Mouse (Mus musculus) CH12.LX (cell line): ENCODE measurements at regions not wholly inside any gene's neighbourhood (a gene's known extent, or its start where the extent isn't known, plus 50 kb on each side); places are given as distances from the start of the nearest gene placed in this dataset.

Experiments
- DNase-seq: peaks from one replicate; pipeline ENCODE4 v3.0.0-alpha.2; 2013; ENCODE audit errors: extremely low read depth
- H3K27ac ChIP-seq: 2 replicates; pipeline ENCODE4 v1.5.1; 2012; ENCODE audit warnings: low read depth, mild to moderate bottlenecking, control low read depth, moderate library complexity; ENCODE audit not compliant: insufficient read depth
- H3K27me3 ChIP-seq: replicated peaks from 2 replicates; pipeline ENCODE3; 2012; ENCODE audit warnings: inconsistent platforms
- H3K36me3 ChIP-seq, 2 experiments: replicated peaks in 1 of 2; 2 replicates each; pipeline versions ENCODE3 to v1.6.1; 2012; ENCODE audit warnings: inconsistent platforms in 1 of 2, low read length in 1 of 2, mild to moderate bottlenecking in 1 of 2, mixed read lengths in 1 of 2, moderate library complexity in 1 of 2; ENCODE audit not compliant: control insufficient read depth in 1 of 2, insufficient read depth in 1 of 2
- H3K4me1 ChIP-seq, 2 experiments: 2 replicates each; pipeline ENCODE4 v1.6.1; 2012; ENCODE audit warnings: inconsistent platforms in 1 of 2, moderate library complexity in 1 of 2; ENCODE audit not compliant: insufficient read depth in 2 of 2, control insufficient read depth in 1 of 2
- H3K4me2 ChIP-seq: 2 replicates; pipeline ENCODE4 v1.6.1; 2012; ENCODE audit warnings: low read depth, mild to moderate bottlenecking, control low read depth; ENCODE audit not compliant: poor library complexity, insufficient read depth, severe bottlenecking
- H3K4me3 ChIP-seq, 3 experiments: fragments of 150-350 bp in 1 of 3; sonication (generic) in 1 of 3; replicated peaks in 1 of 3; 2 replicates each; pipeline versions ENCODE3 to v1.5.1; 2011 to 2012; ENCODE audit warnings: low read depth in 2 of 3, low read length in 2 of 3, mild to moderate bottlenecking in 2 of 3, moderate library complexity in 2 of 3, control low read depth in 1 of 3, improper control_type of control experiment in 1 of 3, inconsistent platforms in 1 of 3, mixed read lengths in 1 of 3; ENCODE audit not compliant: poor library complexity in 1 of 3
- H3K79me2 ChIP-seq: replicated peaks from 2 replicates; pipeline ENCODE4 v1.6.1; 2012; ENCODE audit warnings: mild to moderate bottlenecking, moderate library complexity; ENCODE audit not compliant: control insufficient read depth, poor library complexity, insufficient read depth, severe bottlenecking; ENCODE audit errors: extremely low read depth
- H3K9ac ChIP-seq: 2 replicates; pipeline ENCODE4 v1.6.1; 2012; ENCODE audit warnings: low read depth, mild to moderate bottlenecking, control low read depth, moderate library complexity; ENCODE audit not compliant: insufficient read depth
- H3K9me3 ChIP-seq: replicated peaks from 2 replicates; pipeline ENCODE3; 2012; ENCODE audit warnings: low read length, inconsistent platforms, mixed read lengths
- BHLHE40 ChIP-seq: IDR thresholded peaks from 2 replicates; pipeline ENCODE4 v1.6.1; 2011; ENCODE audit warnings: mild to moderate bottlenecking, low read depth, low read length, improper control_type of control experiment
- CHD1 ChIP-seq: IDR thresholded peaks from 2 replicates; pipeline ENCODE4 v1.6.1; 2012; ENCODE audit warnings: low read depth, low read length, improper control_type of control experiment, inconsistent platforms
- CHD2 ChIP-seq: IDR thresholded peaks from 2 replicates; pipeline ENCODE4 v1.6.1; 2011; ENCODE audit warnings: low read length, improper control_type of control experiment
- CTCF ChIP-seq, 2 experiments: IDR thresholded peaks in 1 of 2; conservative IDR thresholded peaks in 1 of 2; 2 replicates each; pipeline ENCODE4 v1.5.1; 2011 to 2012; ENCODE audit warnings: low read depth in 2 of 2, low read length in 2 of 2, improper control_type of control experiment in 1 of 2, inconsistent platforms in 1 of 2, mild to moderate bottlenecking in 1 of 2, moderate library complexity in 1 of 2
- E2F4 ChIP-seq: IDR thresholded peaks from 2 replicates; pipeline ENCODE4 v1.6.1; 2011; ENCODE audit warnings: low read depth, low read length, improper control_type of control experiment; ENCODE audit not compliant: insufficient replicate concordance
- ELF1 ChIP-seq: IDR thresholded peaks from 2 replicates; pipeline ENCODE4 v1.6.1; 2014; ENCODE audit warnings: low read depth, mild to moderate bottlenecking, inconsistent platforms, low read length, improper control_type of control experiment
- EP300 ChIP-seq: IDR thresholded peaks from 2 replicates; pipeline ENCODE4 v1.6.1; 2011; ENCODE audit warnings: low read length, improper control_type of control experiment
- ETS1 ChIP-seq: conservative IDR thresholded peaks from 2 replicates; pipeline ENCODE4 v1.6.1; 2012; ENCODE audit warnings: low read depth, mild to moderate bottlenecking, inconsistent platforms, low read length, improper control_type of control experiment, moderate library complexity
- HCFC1 ChIP-seq: IDR thresholded peaks from 2 replicates; pipeline ENCODE4 v1.6.1; 2012; ENCODE audit warnings: low read depth, mild to moderate bottlenecking, inconsistent platforms, low read length, improper control_type of control experiment
- IRF4 ChIP-seq: IDR thresholded peaks from 2 replicates; pipeline ENCODE4 v1.6.1; 2014; ENCODE audit warnings: low read depth, mild to moderate bottlenecking, inconsistent platforms, low read length, improper control_type of control experiment
- KAT2A ChIP-seq: IDR thresholded peaks from 2 replicates; pipeline ENCODE4 v1.6.1; 2012; ENCODE audit warnings: low read length, improper control_type of control experiment, inconsistent platforms; ENCODE audit not compliant: insufficient replicate concordance
- MAFK ChIP-seq: IDR thresholded peaks from 2 replicates; pipeline ENCODE4 v1.6.1; 2011; ENCODE audit warnings: low read length, improper control_type of control experiment; ENCODE audit not compliant: insufficient replicate concordance
- MAX ChIP-seq: IDR thresholded peaks from 2 replicates; pipeline ENCODE4 v1.6.1; 2011; ENCODE audit warnings: low read length, improper control_type of control experiment
- MAZ ChIP-seq: IDR thresholded peaks from 2 replicates; pipeline ENCODE4 v1.6.1; 2012; ENCODE audit warnings: low read depth, mild to moderate bottlenecking, inconsistent platforms, low read length, improper control_type of control experiment, moderate library complexity
- MEF2A ChIP-seq: IDR thresholded peaks from 2 replicates; pipeline ENCODE4 v1.6.1; 2014; ENCODE audit warnings: low read depth, mild to moderate bottlenecking, inconsistent platforms, low read length, improper control_type of control experiment, borderline replicate concordance
- MXI1 ChIP-seq: IDR thresholded peaks from 2 replicates; pipeline ENCODE4 v1.6.1; 2011; ENCODE audit warnings: mild to moderate bottlenecking, low read depth, low read length, improper control_type of control experiment
- MYC ChIP-seq: IDR thresholded peaks from 2 replicates; pipeline ENCODE4 v1.6.1; 2011; ENCODE audit warnings: low read depth, mild to moderate bottlenecking, improper control_type of control experiment, low read length
- NELFE ChIP-seq: IDR thresholded peaks from 2 replicates; pipeline ENCODE4 v1.6.1; 2011; ENCODE audit warnings: low read depth, low read length, improper control_type of control experiment
- NRF1 ChIP-seq: IDR thresholded peaks from 2 replicates; pipeline ENCODE4 v1.6.1; 2014; ENCODE audit warnings: low read depth, mild to moderate bottlenecking, inconsistent platforms, low read length, improper control_type of control experiment, moderate library complexity
- PAX5 ChIP-seq: IDR thresholded peaks from 2 replicates; pipeline ENCODE4 v1.6.1; 2012; ENCODE audit warnings: low read length, inconsistent platforms, mixed read lengths
- POLR2A ChIP-seq: IDR thresholded peaks from 2 replicates; pipeline ENCODE4 v1.6.1; 2011; ENCODE audit warnings: low read depth, mild to moderate bottlenecking, improper control_type of control experiment, low read length
- POLR2AphosphoS2 ChIP-seq: IDR thresholded peaks from 2 replicates; pipeline ENCODE4 v1.6.1; 2011; ENCODE audit warnings: low read depth, low read length, improper control_type of control experiment
- RAD21 ChIP-seq: IDR thresholded peaks from 2 replicates; pipeline ENCODE4 v1.6.1; 2011; ENCODE audit warnings: low read depth, mild to moderate bottlenecking, low read length, improper control_type of control experiment, moderate library complexity
- SMC3 ChIP-seq: IDR thresholded peaks from 2 replicates; pipeline ENCODE4 v1.6.1; 2011; ENCODE audit warnings: low read depth, low read length, improper control_type of control experiment
- TBP ChIP-seq: conservative IDR thresholded peaks from 2 replicates; pipeline ENCODE4 v1.6.1; 2011; ENCODE audit warnings: low read depth, low read length, improper control_type of control experiment
- TCF12 ChIP-seq: IDR thresholded peaks from 2 replicates; pipeline ENCODE4 v1.6.1; 2014; ENCODE audit warnings: low read depth, mild to moderate bottlenecking, inconsistent platforms, low read length, improper control_type of control experiment
- UBTF ChIP-seq: IDR thresholded peaks from 2 replicates; pipeline ENCODE4 v1.6.1; 2012; ENCODE audit warnings: low read depth, mild to moderate bottlenecking, inconsistent platforms, low read length, improper control_type of control experiment, moderate library complexity
- USF1 ChIP-seq: IDR thresholded peaks from 2 replicates; pipeline ENCODE4 v1.6.1; 2014; ENCODE audit warnings: low read depth, mild to moderate bottlenecking, inconsistent platforms, low read length, improper control_type of control experiment
- USF2 ChIP-seq: conservative IDR thresholded peaks from 2 replicates; pipeline ENCODE4 v1.6.1; 2011; ENCODE audit warnings: low read depth, low read length, improper control_type of control experiment
- ZC3H11A ChIP-seq: IDR thresholded peaks from 2 replicates; pipeline ENCODE4 v1.6.1; 2012; ENCODE audit warnings: low read depth, mild to moderate bottlenecking, inconsistent platforms, low read length, improper control_type of control experiment
- ZKSCAN1 ChIP-seq: IDR thresholded peaks from 2 replicates; pipeline ENCODE4 v1.6.1; 2012; ENCODE audit warnings: low read depth, inconsistent platforms, low read length, improper control_type of control experiment, borderline replicate concordance
- ZNF384 ChIP-seq: IDR thresholded peaks from 2 replicates; pipeline ENCODE4 v1.6.1; 2012; ENCODE audit warnings: low read depth, low read length, improper control_type of control experiment, inconsistent platforms
- dilution Hi-C: fragments of 300-500 bp; cut with MboI; formaldehyde crosslinking; loops from 2 replicates; pipeline ENCODE4 v1.14.3; 2020; ENCODE audit warnings: low sequenced_read_pairs; ENCODE audit not compliant: extremely low pct_unique_long_range_greater_than_20kb, extremely low pct_ligation_motif_present
- in situ Hi-C: fragments of 300-500 bp; cut with MboI; formaldehyde crosslinking; loops from 3 replicates; pipeline ENCODE4 v1.14.3; 2019; ENCODE audit warnings: low sequenced_read_pairs, low pct_ligation_motif_present, low pct_unique_long_range_greater_than_20kb, mixed read lengths

GRCm38 (mm10) chr3:144362472-144362871, 157.5 kb upstream of the Lmo4 start:
- TF ChIP-seq ETS1 (0 out of 2 replicates have a peak, but pooled peaks have one; percentile 17), USF2 (no peak), BHLHE40 (no peak), NRF1 (peak; percentile 34; the same call in 1 of the 2 replicates), UBTF (no peak), MEF2A (peak; percentile 50; the same call in 1 of the 2 replicates), USF1 (no peak), CHD2 (no peak), ZNF384 (no peak), ZKSCAN1 (no peak), NELFE (peak; percentile 42; the same call in 1 of the 2 replicates), CHD1 (no peak), EP300 (no peak), TCF12 (0 out of 2 replicates have a peak, but pooled peaks have one; percentile 28), MAX (no peak), IRF4 (peak; percentile 70; the same call in 1 of the 2 replicates), POLR2AphosphoS2 (no peak), MXI1 (no peak), CTCF (conservative IDR thresholded peaks at IDR 0.05 in 1 of 2, IDR thresholded peaks at IDR 0.05 in 1 of 2; ENCODE audit: low read depth in 2 of 2, low read length in 2 of 2) (peak in 1 of 2 experiments; percentile 97; a peak in 2 of 4 replicates), RAD21 (peak; percentile 80), POLR2A (no peak), SMC3 (peak; percentile 99), ZC3H11A (peak; percentile 71), MAFK (no peak), PAX5 (no peak), MYC (0 out of 2 replicates have a peak, but pooled peaks have one; percentile 55), E2F4 (no peak), HCFC1 (peak; percentile 36; the same call in 1 of the 2 replicates), MAZ (no peak), KAT2A (no peak), TBP (no peak), ELF1 (no peak)
- in situ Hi-C loops, result no loop called here
- no peaks in the 10 kb centered on the region for H3K79me2 ChIP-seq
- H3K4me1 ChIP-seq, result peaks cover 0 to 7% of the 10 kb centered on the region in 2 experiments; a peak in 2 of 4 replicates
- H3K27ac ChIP-seq, result no peak overlapping the region
- H3K4me3 ChIP-seq, result no peak overlapping the region
- peaks cover 6% of the 10 kb centered on the region for H3K9me3 ChIP-seq
- H3K9ac ChIP-seq, result no peak overlapping the region; the same call in 1 of the 2 replicates
- dilution Hi-C loops, result no loop called here
- no peaks in the 10 kb centered on the region for H3K27me3 ChIP-seq
- peak; percentile 49 for DNase-seq
- no peaks in the 10 kb centered on the region for H3K36me3 ChIP-seq
- H3K4me2 ChIP-seq, result peak overlapping the region; percentile 52
